Mouse (Mus musculus) thymus, adult 2 months (tissue): ENCODE measurements around the gene Zap70.

ENCODE experiments used
- CTCF ChIP-seq: fragments of 200-500 bp; IDR thresholded peaks from 2 replicates; pipeline ENCODE4 v1.5.1; 2012; ENCODE audit warnings: mild to moderate bottlenecking, control low read depth, low read length, moderate library complexity, borderline replicate concordance; ENCODE audit not compliant: control insufficient read depth, poor library complexity, insufficient read depth; ENCODE audit errors: extremely low read depth
- POLR2A ChIP-seq: fragments of 200-500 bp; IDR thresholded peaks from 2 replicates; pipeline ENCODE4 v1.6.1; 2012; ENCODE audit warnings: mild to moderate bottlenecking, low read length, control low read depth, moderate library complexity; ENCODE audit not compliant: control insufficient read depth, poor library complexity, insufficient read depth; ENCODE audit errors: extremely low read depth

DNA sequence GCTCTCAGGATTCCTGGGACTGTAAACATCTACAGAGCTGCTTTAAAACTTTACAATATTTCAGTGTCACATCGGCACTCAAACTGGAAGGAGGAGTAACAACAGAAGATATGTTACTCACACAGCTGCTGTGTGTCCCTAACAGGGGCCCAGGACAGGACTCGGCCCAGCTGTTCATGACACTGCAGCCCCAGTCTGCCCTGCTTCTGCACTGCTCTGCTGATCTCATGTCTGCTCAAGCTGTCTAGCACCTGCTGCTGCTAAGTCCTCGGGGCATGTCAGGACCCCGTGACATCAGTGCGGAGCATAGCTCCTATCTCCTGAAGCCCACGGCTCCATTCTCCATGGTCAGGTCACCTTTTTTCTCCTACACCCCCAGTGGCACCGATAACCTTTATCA, 35.1 kb downstream of the Zap70 start:
- TF ChIP-seq CTCF (no peak), POLR2A (no peak)
